9 mouse cellular contexts compared by ENCODE assay signal in genomic region chr19:18713357-18713756, GRCm38 (mm10). TPM values are rescaled to one million over a fixed set of nuclear protein-coding genes. Genes with fewer than 3 reads are reported as not detected.
DNase-seq lines count a peak whose midpoint lies in the region; ATAC-seq and TF ChIP-seq lines count a peak whose summit lies in the region.
"Not testable (repeated sequence)": the region's sequence is repeated elsewhere in the genome, so short reads cannot be mapped to it uniquely, and the experiment has no call there.
"Had no signal": no experiment of that assay in that cellular context is flagged by ENCODE, and none has a peak within 500 bp of the region (broad histone marks: within the 10 kb centered on the region; RNA-seq: fewer than 3 reads in every experiment).

No protein-coding gene starts in this region.

- not testable (repeated sequence) for TF ChIP-seq POLR2A in bone marrow, adult 2 months (IDR thresholded peaks at IDR 0.05; ENCODE audit: borderline replicate concordance, control insufficient read depth, low read depth, low read length)

- ATAC-seq in erythroid progenitor cell, adult 5-6 weeks (replicated peaks; ENCODE audit: low FRiP score, poor library complexity, severe bottlenecking) = peak; percentile 20; the same call in 1 of the 2 replicates
- ATAC-seq in heart, embryonic 14.5 days (ENCODE audit: insufficient number of reproducible peaks, insufficient read depth, low FRiP score, low read depth) = peak; percentile 40
- peak; percentile 48 for ATAC-seq in liver, embryonic 15.5 days (ENCODE audit: insufficient read depth)

- H3K27ac ChIP-seq in bone marrow, adult 2 months (ENCODE audit: control insufficient read depth, insufficient read depth, low read depth, low read length, poor library complexity) = peak overlapping the region; percentile 98
- H3K27ac ChIP-seq in heart, embryonic 14.5 days (replicated peaks in 1 of 2; ENCODE audit: control insufficient read depth in 1 of 2, insufficient read depth in 1 of 2, low read depth in 2 of 2, low read length in 2 of 2) = peak overlapping the region; percentile 85 to 97
- H3K27ac ChIP-seq in liver, embryonic 15.5 days (replicated peaks) = peak overlapping the region; percentile 100

- peak overlapping the region; percentile 85 for H3K4me2 ChIP-seq in heart, embryonic 14.5 days (ENCODE audit: low read length)
- peak overlapping the region; percentile 82 for H3K4me2 ChIP-seq in liver, embryonic 15.5 days

- peak overlapping the region; percentile 82 for H3K9ac ChIP-seq in heart, embryonic 14.5 days (ENCODE audit: low read length)
- H3K9ac ChIP-seq in liver, embryonic 15.5 days = peak overlapping the region; percentile 96

- not testable (repeated sequence) for TF ChIP-seq CTCF in bone marrow, adult 2 months (IDR thresholded peaks at IDR 0.05; ENCODE audit: control insufficient read depth, insufficient read depth, low read length)

- peak overlapping the region; percentile 87 for H3K4me3 ChIP-seq in bone marrow, adult 2 months (replicated peaks; ENCODE audit: control insufficient read depth, low read depth, low read length)
- peak overlapping the region; percentile 68 to 98 for H3K4me3 ChIP-seq in heart, embryonic 14.5 days (ENCODE audit: control insufficient read depth in 1 of 2, insufficient read depth in 1 of 2, low read depth in 1 of 2, low read length in 2 of 2)
- peak overlapping the region; percentile 97 for H3K4me3 ChIP-seq in liver, embryonic 15.5 days (replicated peaks)

- under 1% methylated on average over 46 of the region's 46 CpGs for WGBS in bone marrow, adult 2 months
- under 1% methylated on average over 36 of the region's 46 CpGs for WGBS in heart, embryonic 14.5 days
- 0% methylated on average over 39 of the region's 46 CpGs for WGBS in liver, embryonic 15.5 days (ENCODE audit: insufficient replicate concordance)

- H3K4me1 ChIP-seq in bone marrow, adult 2 months (ENCODE audit: control insufficient read depth, insufficient read depth, low read length) = not testable (repeated sequence)
- peaks cover 11 to 21% of the 10 kb centered on the region in 2 experiments for H3K4me1 ChIP-seq in heart, embryonic 14.5 days (ENCODE audit: control insufficient read depth in 2 of 2, insufficient read depth in 2 of 2, low read length in 2 of 2)
- peaks cover 35% of the 10 kb centered on the region for H3K4me1 ChIP-seq in liver, embryonic 15.5 days (replicated peaks)

- not testable (repeated sequence) for H3K36me3 ChIP-seq in heart, embryonic 14.5 days (ENCODE audit: control insufficient read depth, insufficient read depth, low read length); splenic B cell, adult 2 months (ENCODE audit: control insufficient read depth, insufficient read depth, low read length, poor library complexity, severe bottlenecking)
- peaks cover 30% of the 10 kb centered on the region for H3K36me3 ChIP-seq in liver, embryonic 15.5 days (replicated peaks)

- H3K27me3 ChIP-seq in heart, embryonic 14.5 days (ENCODE audit: control insufficient read depth, insufficient read depth, low read length); liver, embryonic 15.5 days; splenic B cell, adult 2 months (ENCODE audit: control insufficient read depth, insufficient read depth, low read length, poor library complexity, severe bottlenecking): not testable (repeated sequence)

- DNase-seq in A20 (ENCODE audit: low read depth, low spot score) = peak; percentile 69
- DNase-seq in kidney, postnatal 14 days = peak; percentile 68
- peak; percentile 30 to 49 for DNase-seq in natural killer cell, adult 2 months (ENCODE audit: low spot score in 2 of 2)
- DNase-seq in splenic B cell, adult 2 months (ENCODE audit: low read depth, low spot score) = peak; percentile 62

- H3K9me3 ChIP-seq in heart, embryonic 14.5 days (ENCODE audit: control insufficient read depth, low read length); liver, embryonic 15.5 days (replicated peaks): not testable (repeated sequence)

RNA-seq across cellular contexts. Expression of gene D030056L22Rik, which starts 0.4 kb away (rescaled TPM):
- 27.6 and 35.6 TPM in 2 replicates for polyA plus RNA-seq in bone marrow, adult 2 months (2011; ENCODE audit: insufficient read depth, insufficient read length, low replicate concordance, missing spikeins)
- 119 and 134 TPM in 2 replicates for total RNA-seq in erythroid progenitor cell, adult 5-6 weeks (2015; ENCODE audit: low replicate concordance)
- 35.3 and 67.6 TPM in 2 replicates for total RNA-seq in erythroid progenitor cell, adult 5-6 weeks (2017; ENCODE audit: low replicate concordance)
- 32.4 and 36.5 TPM in 2 replicates for polyA plus RNA-seq in heart, embryonic 14.5 days (2014; fragmentation: Nextera tagmentation; extraction: Ambion mirVana)
- polyA plus RNA-seq in liver, embryonic 15.5 days (2015; fragmentation: Nextera tagmentation; extraction: Ambion mirVana) = 33.5 and 33.9 TPM in 2 replicates

RNA-seq across cellular contexts. Expression of gene Trpm6, which starts 36.4 kb away (rescaled TPM):
- polyA plus RNA-seq in bone marrow, adult 2 months (2011; ENCODE audit: insufficient read depth, insufficient read length, low replicate concordance, missing spikeins) = not detected in 2 replicates
- total RNA-seq in erythroid progenitor cell, adult 5-6 weeks (2015; ENCODE audit: low replicate concordance) = 5.4 TPM in 1 of 2 replicates, not detected in the other
- total RNA-seq in erythroid progenitor cell, adult 5-6 weeks (2017; ENCODE audit: low replicate concordance) = not detected in 2 replicates
- 0.15 and 0.31 TPM in 2 replicates for polyA plus RNA-seq in heart, embryonic 14.5 days (2014; fragmentation: Nextera tagmentation; extraction: Ambion mirVana)
- polyA plus RNA-seq in liver, embryonic 15.5 days (2015; fragmentation: Nextera tagmentation; extraction: Ambion mirVana) = 0.03 TPM in 1 of 2 replicates, not detected in the other
- total RNA-seq: monocyte, adult 5-6 weeks had no signal

RNA-seq across cellular contexts. Expression of gene Carnmt1, which starts 42.8 kb away (rescaled TPM):
- 7.8 and 9.8 TPM in 2 replicates for polyA plus RNA-seq in bone marrow, adult 2 months (2011; ENCODE audit: insufficient read depth, insufficient read length, low replicate concordance, missing spikeins)
- 19.8 and 20.5 TPM in 2 replicates for total RNA-seq in erythroid progenitor cell, adult 5-6 weeks (2015; ENCODE audit: low replicate concordance)
- 10.7 and 19.8 TPM in 2 replicates for total RNA-seq in erythroid progenitor cell, adult 5-6 weeks (2017; ENCODE audit: low replicate concordance)
- polyA plus RNA-seq in heart, embryonic 14.5 days (2014; fragmentation: Nextera tagmentation; extraction: Ambion mirVana) = 30.9 and 31.8 TPM in 2 replicates
- polyA plus RNA-seq in liver, embryonic 15.5 days (2015; fragmentation: Nextera tagmentation; extraction: Ambion mirVana) = 14.7 and 16.8 TPM in 2 replicates

Comparison
In these comparisons a context has a peak if more than half of its experiments do, and no peak if none do; other contexts are left out.
1. Peak in every context shown above with its lines: DNase-seq, ATAC-seq, H3K4me3 ChIP-seq and H3K27ac ChIP-seq.